Mouse (Mus musculus) megakaryocyte, embryonic 14.5 days (primary cell): ENCODE results near the gene Ddx28. TPM values are rescaled to one million over a fixed set of nuclear protein-coding genes. Genes with fewer than 3 reads are reported as not detected.
A peak's percentile ranks its signal among the peaks of the same experiment; 100 is the strongest.
"Not testable (repeated sequence)": the region's sequence is repeated elsewhere in the genome, so short reads cannot be mapped to it uniquely, and the experiment has no call there.

ENCODE experiments used
- H3K27me3 ChIP-seq: replicated peaks from 2 replicates; pipeline ENCODE3; 2012; ENCODE audit warnings: inconsistent platforms
- H3K36me3 ChIP-seq: replicated peaks from 2 replicates; pipeline ENCODE3; 2012; ENCODE audit warnings: low read length, inconsistent platforms, mixed read lengths
- H3K4me1 ChIP-seq: 2 replicates; pipeline ENCODE4 v1.6.1; 2012; ENCODE audit warnings: inconsistent platforms
- H3K4me3 ChIP-seq: replicated peaks from 2 replicates; pipeline ENCODE3; 2012; ENCODE audit warnings: moderate library complexity, mild to moderate bottlenecking, inconsistent platforms
- H3K9me3 ChIP-seq: 2 replicates; pipeline ENCODE4 v1.6.1; 2012; ENCODE audit warnings: inconsistent platforms
- FLI1 ChIP-seq: IDR thresholded peaks from 2 replicates; pipeline ENCODE4 v1.6.1; 2012; ENCODE audit warnings: low read length, inconsistent platforms, mixed read lengths
- GATA1 ChIP-seq: IDR thresholded peaks from 3 replicates; pipeline ENCODE4 v1.6.1; 2012; ENCODE audit warnings: mixed read lengths, low read length, inconsistent platforms, borderline replicate concordance
- polyA plus RNA-seq: library from polyadenylated mRNA; stranded (reverse); fragments of >175 nt; gene quantifications from 2 replicates; pipeline ENCODE4 v1.2.3, GENCODE M21; 2012; ENCODE audit warnings: low replicate concordance; ENCODE audit not compliant: insufficient read depth

Ddx28 gene
- polyA plus RNA-seq, 1 experiment, result 10.4 TPM

DNA sequence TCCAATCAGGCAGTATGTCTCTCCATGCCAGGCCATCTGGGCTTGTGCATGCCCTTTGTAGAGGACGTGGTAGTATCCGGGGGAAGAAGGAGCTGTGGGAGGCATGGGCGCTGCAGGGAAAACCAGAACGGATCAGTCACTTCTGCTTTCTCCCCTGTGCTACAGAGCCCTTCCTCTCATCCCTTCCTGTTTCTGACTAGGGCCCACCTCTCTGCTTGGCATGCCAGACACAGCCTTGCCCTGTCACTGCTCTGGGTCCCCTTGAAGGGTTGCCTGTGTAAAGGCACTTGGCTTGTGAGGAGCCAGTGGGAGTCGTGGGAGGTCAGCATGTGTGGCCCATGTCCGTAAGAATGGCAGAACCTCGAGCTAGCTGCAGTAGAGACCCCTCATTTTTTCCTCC is 15.3 kb downstream of the Ddx28 start:
- Histone ChIP-seq H3K36me3 (no peaks in the 10 kb centered on the region), H3K4me3 (peak overlapping the region; percentile 46), H3K9me3 (no peaks in the 10 kb centered on the region), H3K4me1 (peaks cover 38% of the 10 kb centered on the region), H3K27me3 (peaks cover 7% of the 10 kb centered on the region)
- TF ChIP-seq GATA1 (no peak), FLI1 (no peak)

DNA sequence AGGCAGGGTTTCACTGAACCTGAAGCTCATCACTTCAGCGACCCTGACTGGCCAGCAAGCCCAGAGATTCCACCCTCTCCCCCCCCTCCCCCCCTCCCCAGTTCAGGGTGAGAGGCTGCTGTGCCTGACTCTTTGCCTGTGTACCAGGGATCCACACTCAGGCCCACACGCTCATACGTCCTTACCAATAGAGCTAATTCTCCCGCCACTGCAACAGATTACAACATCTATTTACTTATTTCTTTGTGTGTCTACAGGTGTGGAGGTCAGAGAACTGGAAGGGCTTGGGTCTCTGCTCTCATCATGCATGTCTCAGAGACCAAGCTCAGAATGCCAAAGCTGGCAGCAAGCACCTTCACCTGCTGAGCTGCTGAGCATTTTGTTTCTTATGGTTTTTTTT is 18.5 kb downstream of the Ddx28 start:
- no peak for TF ChIP-seq GATA1
- TF ChIP-seq FLI1, result no peak
- Histone ChIP-seq H3K4me1 (peaks cover 47% of the 10 kb centered on the region), H3K36me3 (no peaks in the 10 kb centered on the region), H3K4me3 (no peak overlapping the region), H3K9me3 (no peaks in the 10 kb centered on the region), H3K27me3 (peaks cover 23% of the 10 kb centered on the region)

DNA sequence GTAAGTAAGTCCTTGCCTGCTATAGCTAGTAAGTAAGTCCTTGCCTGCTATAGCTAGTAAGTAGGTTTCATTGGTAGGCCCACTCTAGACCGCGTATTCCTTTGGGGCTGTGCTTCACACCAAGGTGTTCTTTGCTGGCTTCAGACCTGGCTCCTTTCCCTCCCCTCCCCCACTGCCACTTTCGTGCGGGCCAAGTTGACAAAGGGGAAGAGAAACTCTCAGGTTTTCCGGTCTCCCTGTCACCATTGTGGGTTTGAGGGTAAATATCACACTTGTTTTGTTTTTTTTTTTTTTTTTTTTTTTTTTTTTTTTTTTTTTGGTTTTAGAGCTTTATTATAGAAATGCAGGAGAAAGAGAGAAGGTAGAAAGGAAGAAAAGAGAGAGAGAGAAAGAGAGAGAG is 19.2 kb downstream of the Ddx28 start:
- Histone ChIP-seq H3K9me3 (no peaks in the 10 kb centered on the region), H3K27me3 (peaks cover 27% of the 10 kb centered on the region), H3K36me3 (no peaks in the 10 kb centered on the region), H3K4me1 (peaks cover 44% of the 10 kb centered on the region), H3K4me3 (no peak overlapping the region)
- no peak for TF ChIP-seq FLI1
- no peak for TF ChIP-seq GATA1

DNA sequence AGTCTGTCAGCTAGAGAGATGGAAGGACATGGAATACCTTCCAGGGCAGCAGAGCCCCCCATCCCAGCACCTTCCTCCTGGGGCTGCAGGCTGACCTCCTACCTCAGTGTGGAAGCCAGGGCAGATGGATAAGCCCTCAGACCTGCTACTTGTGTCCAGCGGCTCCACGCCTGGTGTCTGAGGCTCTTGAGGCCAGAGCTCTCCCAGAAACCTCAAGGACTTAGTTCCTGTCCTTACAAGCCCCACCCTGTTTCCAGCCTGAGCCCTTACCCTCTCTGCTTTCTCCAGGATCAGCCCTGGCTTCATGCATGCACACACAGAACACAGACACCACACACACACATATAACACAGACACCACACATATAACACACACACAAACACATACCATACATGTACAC is 20.1 kb downstream of the Ddx28 start:
- Histone ChIP-seq H3K4me3 (peak overlapping the region; percentile 86), H3K36me3 (no peaks in the 10 kb centered on the region), H3K4me1 (peaks cover 34% of the 10 kb centered on the region), H3K9me3 (no peaks in the 10 kb centered on the region), H3K27me3 (peaks cover 32% of the 10 kb centered on the region)
- TF ChIP-seq GATA1 (no peak), FLI1 (no peak)

DNA sequence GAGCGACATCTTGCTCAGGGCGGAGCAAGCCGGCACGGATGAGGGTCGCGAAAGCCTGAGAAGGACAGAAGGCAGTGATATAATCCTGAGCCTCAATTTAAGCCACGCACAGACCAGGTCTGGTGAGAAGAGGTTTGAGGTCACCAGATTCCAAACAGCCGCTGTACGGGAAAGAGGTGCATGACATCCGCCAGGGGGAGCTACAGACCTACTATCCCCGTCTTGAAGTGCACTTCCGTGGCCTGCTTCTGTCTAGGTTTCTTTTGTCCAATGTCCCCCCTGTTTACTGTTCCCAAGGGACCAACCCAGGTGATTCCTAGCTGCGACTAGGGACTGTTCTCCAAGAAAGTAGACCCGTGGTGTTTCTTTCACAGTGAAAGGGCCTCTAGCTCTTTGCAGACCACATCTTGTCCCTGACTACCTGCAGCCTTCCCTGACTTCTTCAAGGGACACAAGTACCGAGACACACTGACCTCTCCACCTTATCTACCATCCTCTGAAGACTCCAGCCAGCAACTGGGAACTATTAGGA is 20.8 kb downstream of the Ddx28 start, which contains the start of gene Dus2:
Gene Dus2, plus strand, starts transcription at position 482 of the 532 bp plus-strand sequence.
- H3K9me3 ChIP-seq, result no peaks in the 10 kb centered on the region
- peak within 1 kb of the TSS; percentile 86 for H3K4me3 ChIP-seq
- peaks cover 28% of the 10 kb centered on the region for H3K4me1 ChIP-seq
- no peaks in the 10 kb centered on the region for H3K36me3 ChIP-seq
- H3K27me3 ChIP-seq, result peaks cover 35% of the 10 kb centered on the region
- TF ChIP-seq GATA1 (no peak), FLI1 (no peak)

DNA sequence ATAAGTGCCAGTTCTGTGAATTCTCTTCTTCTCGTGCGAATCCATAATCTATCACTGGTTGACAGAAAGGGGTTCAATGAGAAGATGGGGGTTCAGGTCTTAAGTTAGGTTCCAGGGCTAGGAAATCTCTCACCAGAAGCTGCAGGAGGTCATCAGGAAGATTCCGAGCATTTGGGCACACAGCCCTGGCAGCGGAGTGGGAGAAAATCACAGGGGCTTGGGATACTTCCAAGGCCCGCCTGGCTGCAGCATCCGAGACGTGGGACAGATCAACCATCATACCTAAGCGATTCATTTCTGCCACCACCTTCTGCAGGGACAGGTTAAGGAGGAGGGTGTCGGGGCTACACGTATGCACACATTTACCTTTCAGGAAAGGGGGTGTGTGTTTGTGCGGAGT is 23.1 kb downstream of the Ddx28 start:
- Histone ChIP-seq H3K9me3 (no peaks in the 10 kb centered on the region), H3K27me3 (peaks cover 36% of the 10 kb centered on the region), H3K4me1 (peaks cover 32% of the 10 kb centered on the region), H3K4me3 (no peak overlapping the region), H3K36me3 (no peaks in the 10 kb centered on the region)
- TF ChIP-seq FLI1, result no peak
- TF ChIP-seq GATA1, result no peak

DNA sequence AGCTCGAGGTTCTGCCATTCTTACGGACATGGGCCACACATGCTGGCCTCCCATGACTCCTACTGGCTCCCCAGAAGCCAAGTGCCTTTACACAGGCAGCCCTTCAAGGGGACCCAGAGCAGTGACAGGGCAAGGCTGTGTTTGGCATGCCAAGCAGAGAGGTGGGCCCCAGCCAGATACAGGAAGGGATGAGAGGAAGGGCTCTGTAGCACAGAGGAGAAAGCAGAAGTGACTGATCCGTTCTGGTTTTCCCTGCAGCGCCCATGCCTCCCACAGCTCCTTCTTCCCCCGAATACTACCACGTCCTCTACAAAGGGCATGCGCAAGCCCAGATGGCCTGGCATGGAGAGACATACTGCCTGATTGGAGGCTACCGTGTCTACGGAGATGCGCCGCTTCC is 28.3 kb downstream of the Ddx28 start:
- H3K36me3 ChIP-seq, H3K4me3 ChIP-seq, H3K9me3 ChIP-seq: not testable (repeated sequence)
- Histone ChIP-seq H3K4me1 (peaks cover 17% of the 10 kb centered on the region), H3K27me3 (peaks cover 26% of the 10 kb centered on the region)

DNA sequence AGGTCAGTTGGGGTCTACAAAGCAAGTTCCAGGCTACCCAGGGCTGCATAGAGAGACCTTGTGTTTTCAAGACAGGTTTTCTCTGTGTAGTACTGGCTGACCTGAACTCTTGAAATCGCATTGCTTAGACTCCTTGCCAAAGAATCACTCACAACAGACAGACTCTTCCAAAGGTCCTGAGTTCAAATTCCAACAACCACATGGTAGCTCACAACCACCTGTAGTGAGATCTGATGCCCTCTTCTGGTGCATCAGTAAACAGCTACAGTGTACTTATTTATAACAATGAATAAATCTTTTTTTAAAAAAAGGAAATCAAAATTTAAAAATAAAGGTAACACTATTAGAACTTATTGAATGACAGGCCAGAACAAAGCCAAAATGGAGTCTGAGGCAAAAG is 30.5 kb downstream of the Ddx28 start:
- no peak overlapping the region for H3K4me3 ChIP-seq
- H3K27me3 ChIP-seq, result peaks cover 15% of the 10 kb centered on the region
- H3K4me1 ChIP-seq, result peaks cover 24% of the 10 kb centered on the region
- H3K36me3 ChIP-seq, result no peaks in the 10 kb centered on the region
- H3K9me3 ChIP-seq, result 0 out of 2 replicates have a peak, but pooled peaks cover 5% of the 10 kb centered on the region
- TF ChIP-seq FLI1, result no peak
- TF ChIP-seq GATA1, result no peak

DNA sequence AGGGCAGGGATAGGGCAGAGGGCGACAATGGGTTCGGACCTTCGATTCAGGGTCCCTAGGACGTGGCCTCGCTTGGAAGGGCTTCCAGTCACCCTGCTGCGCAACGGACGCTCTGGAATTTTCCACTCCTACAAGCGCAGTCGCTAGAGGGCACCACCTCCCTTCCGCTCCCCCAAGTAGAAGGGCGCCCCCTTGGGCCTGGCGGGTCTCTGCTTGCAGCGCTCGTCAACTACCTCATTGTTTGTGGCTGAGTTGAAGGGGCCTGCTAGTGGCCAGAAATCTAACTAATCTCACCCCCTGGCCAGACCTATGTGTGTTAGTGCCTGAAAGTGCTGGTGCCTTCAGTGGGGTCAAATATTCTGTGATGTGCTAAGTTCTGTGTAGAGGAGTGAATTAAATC is 32.4 kb downstream of the Ddx28 start, which contains the start of gene Dpep3:
Gene Dpep3, minus strand, starts transcription at position 105 of the 400 bp plus-strand sequence.
- TF ChIP-seq GATA1 (no peak), FLI1 (no peak)
- Histone ChIP-seq H3K4me3 (peak within 1 kb of the TSS; percentile 38), H3K36me3 (no peaks in the 10 kb centered on the region), H3K9me3 (0 out of 2 replicates have a peak, but pooled peaks cover 5% of the 10 kb centered on the region), H3K4me1 (peaks cover 24% of the 10 kb centered on the region), H3K27me3 (peaks cover 12% of the 10 kb centered on the region)

DNA sequence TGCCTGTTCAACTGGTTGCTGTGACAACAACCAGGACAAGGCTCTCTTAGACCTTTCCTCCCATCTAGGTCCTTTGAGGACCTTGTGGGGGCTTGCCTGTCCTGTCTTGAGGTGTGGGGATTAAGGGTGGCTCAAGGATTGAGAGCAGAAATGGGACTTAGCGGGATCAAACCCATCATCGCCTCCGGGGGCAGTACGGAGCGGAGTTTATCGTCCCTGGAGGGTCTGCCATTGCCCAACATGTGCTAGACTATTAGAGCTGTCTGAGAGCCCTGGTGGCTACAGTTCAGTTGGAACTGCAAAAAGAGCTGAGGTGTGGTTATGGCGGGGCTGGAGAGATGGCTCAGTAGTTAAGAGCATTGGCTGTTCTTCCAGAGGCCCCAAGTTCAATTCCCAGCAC is 36.3 kb downstream of the Ddx28 start:
- 0 out of 2 replicates have a peak, but pooled peaks cover 5% of the 10 kb centered on the region for H3K9me3 ChIP-seq
- H3K4me3 ChIP-seq, result no peak overlapping the region
- TF ChIP-seq FLI1 (no peak), GATA1 (no peak)
- H3K36me3 ChIP-seq, result no peaks in the 10 kb centered on the region
- peaks cover 18% of the 10 kb centered on the region for H3K27me3 ChIP-seq
- H3K4me1 ChIP-seq, result peaks cover 8% of the 10 kb centered on the region

DNA sequence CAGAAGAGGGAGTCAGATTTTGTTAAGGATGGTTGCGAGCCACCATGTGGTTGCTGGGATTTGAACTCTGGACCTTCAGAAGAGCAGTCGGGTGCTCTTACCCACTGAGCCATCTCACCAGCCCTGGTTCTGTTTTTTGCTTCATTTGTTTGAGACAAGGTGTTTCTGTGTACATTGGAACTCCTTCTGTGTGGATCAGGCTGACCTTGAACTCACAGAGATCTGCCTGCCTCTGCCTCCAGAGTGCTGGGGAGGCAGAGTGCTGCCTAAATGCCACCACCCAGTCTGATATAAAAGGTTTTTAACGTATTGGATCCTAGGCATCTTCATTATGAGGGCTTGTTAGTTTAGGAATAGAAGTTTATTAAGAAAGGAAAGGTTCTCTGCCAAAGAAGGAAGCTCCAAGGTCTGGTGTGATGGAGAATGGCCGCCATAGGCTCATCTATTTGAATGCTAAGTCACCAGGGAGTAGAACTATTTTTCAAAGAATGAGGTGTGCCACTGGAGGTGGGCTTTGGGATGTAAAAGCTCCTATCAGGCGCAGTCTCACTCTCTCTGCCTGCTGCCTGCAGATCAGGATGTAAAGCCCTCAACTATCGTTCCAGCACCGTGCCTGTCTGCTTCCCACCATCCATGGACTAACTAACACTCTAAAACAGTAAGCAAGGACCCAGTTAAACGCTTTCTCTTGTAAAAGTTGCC is 40.5 kb downstream of the Ddx28 start:
- Histone ChIP-seq H3K27me3 (peaks cover 12% of the 10 kb centered on the region), H3K4me1 (peaks cover 18% of the 10 kb centered on the region), H3K36me3 (no peaks in the 10 kb centered on the region), H3K4me3 (no peak overlapping the region), H3K9me3 (no peaks in the 10 kb centered on the region)
- TF ChIP-seq GATA1, result no peak
- TF ChIP-seq FLI1, result no peak
